Mouse (Mus musculus) liver, embryonic 16.5 days (tissue): ENCODE results near the gene Cacng7. TPM values are rescaled to one million over a fixed set of nuclear protein-coding genes. Genes with fewer than 3 reads are reported as not detected.

Experiments used
- ATAC-seq: fragments of 200-750 bp; cut with Nextera tagmentation; 2 replicates; pipeline ENCODE4 v1.8.0; 2017; ENCODE audit warnings: low read depth, mild to moderate bottlenecking, moderate number of reproducible peaks, moderate library complexity
- H3K27ac ChIP-seq: fragments of 300-500 bp; sonication (generic); 2 replicates; pipeline ENCODE4 v1.5.1; 2014; ENCODE audit warnings: mild to moderate bottlenecking, low read length
- H3K27me3 ChIP-seq: fragments of 300-500 bp; sonication (generic); 2 replicates; pipeline ENCODE4 v1.6.1; 2014; ENCODE audit warnings: low read depth, low read length, mixed read lengths; ENCODE audit not compliant: control insufficient read depth, insufficient read depth
- H3K36me3 ChIP-seq: fragments of 300-500 bp; sonication (generic); 2 replicates; pipeline ENCODE4 v1.6.1; 2014; ENCODE audit warnings: mild to moderate bottlenecking; ENCODE audit not compliant: control insufficient read depth, insufficient read depth
- H3K4me1 ChIP-seq: fragments of 300-500 bp; sonication (generic); 2 replicates; pipeline ENCODE4 v1.6.1; 2014; ENCODE audit warnings: low read depth, low read length, mixed read lengths; ENCODE audit not compliant: control insufficient read depth
- H3K4me2 ChIP-seq: fragments of 300-500 bp; sonication (generic); 2 replicates; pipeline ENCODE4 v1.6.1; 2014; ENCODE audit warnings: low read depth, low read length, mixed read lengths
- H3K4me3 ChIP-seq: fragments of 300-500 bp; sonication (generic); 2 replicates; pipeline ENCODE4 v1.5.1; 2014; ENCODE audit warnings: low read depth, mild to moderate bottlenecking, low read length
- H3K9ac ChIP-seq: fragments of 300-500 bp; sonication (generic); 2 replicates; pipeline ENCODE4 v1.6.1; 2014; ENCODE audit warnings: low read depth, low read length
- H3K9me3 ChIP-seq: fragments of 300-500 bp; sonication (generic); replicated peaks from 2 replicates; pipeline ENCODE4 v1.6.1; 2016; ENCODE audit warnings: low read length; ENCODE audit not compliant: control insufficient read depth
- WGBS: fragments of 180-500 bp; shearing (Covaris S2); extraction: QIAGEN DNeasy Blood & Tissue Kit; methylation state at CpG from one replicate; pipeline ENCODE4 v1.1.7; 2014; ENCODE audit not compliant: insufficient replicate concordance; 5-methylcytosine and 5-hydroxymethylcytosine counted together
- polyA plus RNA-seq: library from polyadenylated mRNA; unstranded; fragments of >200 nt; fragmentation: Nextera tagmentation; extraction: Ambion mirVana; gene quantifications from 2 replicates; pipeline ENCODE4 v1.2.1, GENCODE M21; 2015

Cacng7 gene
- polyA plus RNA-seq, 1 experiment from 2014 or later, result not detected

- Histone ChIP-seq H3K4me3 (no peak overlapping the region), H3K36me3 (no peaks in the 10 kb centered on the region), H3K4me2 (no peak overlapping the region), H3K27me3 (peaks cover 20% of the 10 kb centered on the region), H3K27ac (no peak overlapping the region), H3K9ac (no peak overlapping the region), H3K9me3 (no peaks in the 10 kb centered on the region), H3K4me1 (no peaks in the 10 kb centered on the region)
- no peak for ATAC-seq
- WGBS, result 5% methylated on average over 10 of the region's 11 CpGs
These were observed 34.8 kb downstream of the Cacng7 start for GRCm38 (mm10) chr7:3367569-3367968.

GRCm38 (mm10) chr7:3368311-3368710 is 35.6 kb downstream of the Cacng7 start:
- Histone ChIP-seq H3K4me2 (no peak overlapping the region), H3K4me1 (no peaks in the 10 kb centered on the region), H3K36me3 (no peaks in the 10 kb centered on the region), H3K27ac (no peak overlapping the region), H3K4me3 (no peak overlapping the region), H3K9ac (no peak overlapping the region), H3K27me3 (peaks cover 20% of the 10 kb centered on the region), H3K9me3 (no peaks in the 10 kb centered on the region)
- ATAC-seq, result no peak
- WGBS, result 19% methylated on average over 12 of the region's 12 CpGs

GRCm38 (mm10) chr7:3369189-3369588 is 36.4 kb downstream of the Cacng7 start:
- Histone ChIP-seq H3K4me1 (no peaks in the 10 kb centered on the region), H3K4me3 (no peak overlapping the region), H3K36me3 (no peaks in the 10 kb centered on the region), H3K9me3 (no peaks in the 10 kb centered on the region), H3K27ac (no peak overlapping the region), H3K4me2 (no peak overlapping the region), H3K9ac (no peak overlapping the region), H3K27me3 (peaks cover 20% of the 10 kb centered on the region)
- WGBS, result 40% methylated on average over 6 of the region's 6 CpGs
- no peak for ATAC-seq

DNA sequence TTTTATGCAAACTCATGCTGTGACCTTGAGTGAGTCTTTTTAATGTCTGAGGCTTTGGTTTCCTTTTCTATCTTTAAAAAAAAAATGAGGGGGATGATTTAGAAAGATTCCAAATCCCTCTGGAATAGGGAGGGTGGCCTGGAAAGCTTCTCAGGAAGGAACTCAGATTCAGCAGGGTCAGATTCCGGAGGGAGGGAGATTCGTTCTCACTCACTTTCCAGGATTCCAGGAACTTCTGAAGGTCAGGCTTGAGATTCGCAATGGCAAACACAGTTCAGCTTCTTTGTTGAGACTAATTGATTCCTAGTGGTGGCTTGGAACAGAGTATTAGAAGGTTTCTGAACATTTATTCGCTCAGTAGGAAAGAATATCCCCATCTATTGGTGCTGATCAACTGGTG is 37.7 kb downstream of the Cacng7 start:
- 42% methylated on average over 4 of the region's 4 CpGs for WGBS
- no peak overlapping the region for H3K4me3 ChIP-seq
- H3K4me1 ChIP-seq, result no peaks in the 10 kb centered on the region
- H3K36me3 ChIP-seq, result no peaks in the 10 kb centered on the region
- no peak overlapping the region for H3K27ac ChIP-seq
- no peak overlapping the region for H3K9ac ChIP-seq
- no peaks in the 10 kb centered on the region for H3K9me3 ChIP-seq
- no peak overlapping the region for H3K4me2 ChIP-seq
- peaks cover 20% of the 10 kb centered on the region for H3K27me3 ChIP-seq
- no peak for ATAC-seq

DNA sequence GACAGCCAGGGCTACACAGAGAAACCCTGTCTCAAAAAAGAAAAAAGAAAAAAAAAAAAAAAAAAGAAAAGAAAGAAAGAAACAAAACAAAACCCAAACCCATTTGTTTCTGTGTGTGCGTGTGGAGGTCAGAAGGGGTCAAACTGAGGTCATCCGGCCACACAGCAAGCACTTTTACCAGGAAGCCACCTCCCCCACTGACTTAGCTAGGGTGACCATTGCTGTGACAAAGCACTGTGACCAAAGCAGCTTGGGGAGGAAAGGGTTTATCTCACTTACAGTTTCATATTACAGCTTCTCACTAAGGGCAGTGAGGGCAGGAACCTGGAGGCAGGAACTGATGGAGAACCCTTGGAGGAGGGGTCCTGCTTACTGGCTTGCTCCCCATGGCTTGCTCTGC is 39.6 kb downstream of the Cacng7 start:
- H3K27ac ChIP-seq, result no peak overlapping the region
- no peaks in the 10 kb centered on the region for H3K36me3 ChIP-seq
- no peak overlapping the region for H3K4me3 ChIP-seq
- H3K9ac ChIP-seq, result no peak overlapping the region
- H3K4me1 ChIP-seq, result no peaks in the 10 kb centered on the region
- WGBS, result 55% methylated on average over 2 of the region's 2 CpGs
- no peak overlapping the region for H3K4me2 ChIP-seq
- H3K27me3 ChIP-seq, result peaks cover 9% of the 10 kb centered on the region
- no peak for ATAC-seq
- no peaks in the 10 kb centered on the region for H3K9me3 ChIP-seq

GRCm38 (mm10) chr7:3373754-3374153 is 41.0 kb downstream of the Cacng7 start:
- no peak for ATAC-seq
- Histone ChIP-seq H3K4me3 (no peak overlapping the region), H3K36me3 (no peaks in the 10 kb centered on the region), H3K4me2 (no peak overlapping the region), H3K4me1 (no peaks in the 10 kb centered on the region), H3K9me3 (no peaks in the 10 kb centered on the region), H3K27me3 (0 out of 2 replicates have a peak, but pooled peaks cover 4% of the 10 kb centered on the region), H3K27ac (no peak overlapping the region), H3K9ac (no peak overlapping the region)
- WGBS, result 60% methylated on average over 8 of the region's 8 CpGs

GRCm38 (mm10) chr7:3376831-3377230 is 44.1 kb downstream of the Cacng7 start:
- Histone ChIP-seq H3K4me3 (no peak overlapping the region), H3K27ac (no peak overlapping the region), H3K27me3 (no peaks in the 10 kb centered on the region), H3K4me1 (no peaks in the 10 kb centered on the region), H3K9ac (no peak overlapping the region), H3K4me2 (no peak overlapping the region), H3K36me3 (no peaks in the 10 kb centered on the region), H3K9me3 (no peaks in the 10 kb centered on the region)
- no peak for ATAC-seq
- WGBS, result 42% methylated on average over 4 of the region's 4 CpGs

- Histone ChIP-seq H3K36me3 (no peaks in the 10 kb centered on the region), H3K27ac (no peak overlapping the region), H3K9ac (no peak overlapping the region), H3K4me1 (no peaks in the 10 kb centered on the region), H3K9me3 (no peaks in the 10 kb centered on the region), H3K4me3 (no peak overlapping the region), H3K4me2 (no peak overlapping the region), H3K27me3 (no peaks in the 10 kb centered on the region)
- ATAC-seq, result no peak
- WGBS, result 62% methylated on average over 9 of the region's 9 CpGs
These were observed 49.4 kb downstream of the Cacng7 start for GRCm38 (mm10) chr7:3382123-3382522.

DNA sequence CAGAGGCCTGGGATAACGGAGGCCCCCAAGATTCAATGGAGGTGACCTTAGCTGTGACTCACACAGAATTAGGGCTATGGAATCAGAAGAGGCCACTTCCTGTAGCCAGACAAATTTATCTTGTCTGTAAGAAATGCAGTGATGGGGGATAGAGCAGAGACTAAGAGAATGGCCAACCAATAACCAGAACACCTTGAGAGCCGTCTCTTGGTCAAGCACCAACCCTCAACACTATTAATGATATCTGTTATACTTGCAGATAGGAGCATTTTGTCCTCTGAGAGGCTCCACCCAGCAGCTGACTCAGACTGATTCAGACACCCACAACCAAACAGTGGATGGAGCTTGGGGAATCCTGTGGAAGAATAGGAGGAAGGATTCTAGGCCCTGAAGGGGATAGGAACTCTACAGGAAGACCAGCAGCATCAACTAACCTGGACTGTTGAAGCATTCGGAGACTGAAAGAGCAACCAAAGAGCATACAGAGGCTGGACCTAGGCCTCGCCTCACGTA is 52.1 kb downstream of the Cacng7 start:
- no peak overlapping the region for H3K4me2 ChIP-seq
- 63% methylated on average over 5 of the region's 5 CpGs for WGBS

More for the DNA sequence above, 52.1 kb downstream of the Cacng7 start:
- no peak overlapping the region for H3K9ac ChIP-seq
- no peak overlapping the region for H3K4me3 ChIP-seq
- H3K36me3 ChIP-seq, result no peaks in the 10 kb centered on the region
- no peaks in the 10 kb centered on the region for H3K27me3 ChIP-seq
- no peak overlapping the region for H3K27ac ChIP-seq
- no peak for ATAC-seq
- H3K9me3 ChIP-seq, result no peaks in the 10 kb centered on the region
- no peaks in the 10 kb centered on the region for H3K4me1 ChIP-seq
